Mouse (Mus musculus): ENCODE results near the gene Ppfibp2.

DNA sequence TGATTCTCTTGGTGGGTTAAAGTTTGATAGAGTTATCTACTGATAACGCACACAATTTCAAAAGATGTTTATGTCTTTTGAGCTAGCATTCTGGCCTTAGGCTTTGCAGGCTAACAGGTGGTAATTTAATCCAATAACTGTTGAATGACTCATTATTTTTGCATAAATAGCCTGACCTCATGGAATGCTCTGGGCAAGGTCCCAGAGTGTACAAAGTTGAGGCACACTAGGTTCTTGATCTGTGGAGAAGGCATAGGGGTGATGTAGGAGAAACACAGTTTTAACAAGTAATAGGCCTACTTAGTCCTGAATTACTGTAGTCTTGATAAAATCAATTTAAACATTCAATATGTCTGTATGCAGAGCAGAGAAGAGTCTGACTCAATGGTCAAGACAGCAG lies 183.2 kb downstream of the Ppfibp2 start:
- TF ChIP-seq GATA1 (IDR thresholded peaks at IDR 0.05; ENCODE audit: borderline replicate concordance, low read length) (no peak), FLI1 (IDR thresholded peaks at IDR 0.05; ENCODE audit: low read length) (no peak)
